Comparison of ENCODE assay signal across 9 mouse cellular contexts in the genomic region with DNA sequence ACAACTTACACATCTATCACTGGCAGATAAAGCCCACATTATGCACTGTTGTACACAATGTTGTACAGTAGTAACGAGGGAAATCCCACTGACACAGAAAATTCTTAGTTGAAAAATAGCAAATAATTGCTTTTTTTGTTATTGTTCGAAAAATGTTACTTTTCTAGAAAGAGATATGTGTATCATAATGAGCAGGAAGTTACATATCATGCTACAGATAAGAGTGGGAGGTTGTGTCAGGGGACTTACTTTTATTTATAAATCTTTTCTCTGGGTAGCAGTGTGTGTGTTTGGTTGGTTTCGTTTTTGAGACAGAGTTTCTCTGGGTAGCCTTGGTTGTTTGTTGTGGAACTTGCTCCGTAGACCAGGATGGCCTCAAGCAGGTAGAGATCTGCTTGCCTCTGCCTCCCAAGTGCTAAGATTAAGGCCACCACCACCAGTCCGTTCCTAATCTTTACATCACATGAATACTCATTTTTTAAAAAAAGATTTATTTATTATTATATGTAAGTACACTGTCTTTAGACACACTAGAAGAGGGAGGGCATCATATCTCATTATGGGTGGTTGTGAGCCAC. TPM values are rescaled to one million over a fixed set of nuclear protein-coding genes. Genes with fewer than 3 reads are reported as not detected.
DNase-seq lines count a peak whose midpoint lies in the region; ATAC-seq and TF ChIP-seq lines count a peak whose summit lies in the region.
"Had no signal": no experiment of that assay in that cellular context is flagged by ENCODE, and none has a peak within 500 bp of the region (broad histone marks: within the 10 kb centered on the region; RNA-seq: fewer than 3 reads in every experiment).

No protein-coding gene starts in this region.

- H3K9me3 ChIP-seq in heart, embryonic 11.5 days (replicated peaks; ENCODE audit: control insufficient read depth, low read length): no peaks in the 10 kb centered on the region
- no peaks in the 10 kb centered on the region for H3K9me3 ChIP-seq in forebrain, embryonic 15.5 days
- H3K9me3 ChIP-seq in liver, postnatal 0 days (ENCODE audit: low read length): no peaks in the 10 kb centered on the region

- DNase-seq in heart, adult 9 months (ENCODE audit: low spot score in 2 of 2): no peak
- peak; percentile 46 for DNase-seq in CD4-positive, CD25-positive, alpha-beta regulatory T cell, adult 2 months (ENCODE audit: low read depth, low spot score)
- DNase-seq in liver, postnatal 0 days: no peak
- no peak for DNase-seq in gastrocnemius, adult 18-20 months (ENCODE audit: low spot score)
- DNase-seq in urinary bladder, postnatal 36 days (ENCODE audit: low spot score in 2 of 2): no peak
- no peak for DNase-seq in cerebellum, adult 18-20 months
- DNase-seq: thymus, adult 2 months had no signal

- H3K4me3 ChIP-seq in heart, embryonic 11.5 days (ENCODE audit: low read depth, low read length): peak overlapping the region; percentile 89
- peak overlapping the region; percentile 89 for H3K4me3 ChIP-seq in forebrain, embryonic 15.5 days
- peak overlapping the region; percentile 75 for H3K4me3 ChIP-seq in liver, postnatal 0 days (ENCODE audit: low read depth, low read length)

- 80% methylated on average over 5 of the region's 5 CpGs for WGBS in heart, embryonic 11.5 days (ENCODE audit: insufficient replicate concordance)
- 89% methylated on average over 5 of the region's 5 CpGs for WGBS in forebrain, embryonic 15.5 days
- 50% methylated on average over 5 of the region's 5 CpGs for WGBS in liver, postnatal 0 days (ENCODE audit: insufficient replicate concordance)

- no peak for TF ChIP-seq CTCF in liver, postnatal 0 days (IDR thresholded peaks at IDR 0.05; ENCODE audit: low read depth)

- peaks cover 9% of the 10 kb centered on the region for H3K36me3 ChIP-seq in heart, embryonic 11.5 days (ENCODE audit: control insufficient read depth, insufficient read depth, low read length)
- H3K36me3 ChIP-seq in forebrain, embryonic 15.5 days: peaks cover 24% of the 10 kb centered on the region
- peaks cover 22% of the 10 kb centered on the region for H3K36me3 ChIP-seq in liver, postnatal 0 days (replicated peaks; ENCODE audit: insufficient read depth, low read length)

- H3K9ac ChIP-seq in heart, embryonic 11.5 days (ENCODE audit: low read depth, low read length): peak overlapping the region; percentile 90
- H3K9ac ChIP-seq in forebrain, embryonic 15.5 days (replicated peaks): peak overlapping the region; percentile 93
- H3K9ac ChIP-seq in liver, postnatal 0 days (replicated peaks): peak overlapping the region; percentile 64

- no peak overlapping the region for H3K27ac ChIP-seq in heart, embryonic 11.5 days (ENCODE audit: low read depth, low read length)
- peak overlapping the region; percentile 93 for H3K27ac ChIP-seq in forebrain, embryonic 15.5 days (replicated peaks)
- peak overlapping the region; percentile 82 for H3K27ac ChIP-seq in liver, postnatal 0 days (ENCODE audit: low read depth)

- peak overlapping the region; percentile 72 for H3K4me2 ChIP-seq in heart, embryonic 11.5 days
- peak overlapping the region; percentile 84 for H3K4me2 ChIP-seq in forebrain, embryonic 15.5 days (replicated peaks)
- H3K4me2 ChIP-seq in liver, postnatal 0 days (ENCODE audit: low read depth, low read length): peak overlapping the region; percentile 75

- H3K27me3 ChIP-seq in heart, embryonic 11.5 days (ENCODE audit: control insufficient read depth, insufficient read depth, low read length): no peaks in the 10 kb centered on the region
- H3K27me3 ChIP-seq in forebrain, embryonic 15.5 days: no peaks in the 10 kb centered on the region
- no peaks in the 10 kb centered on the region for H3K27me3 ChIP-seq in liver, postnatal 0 days (ENCODE audit: insufficient read depth, low read length)

- peaks cover 14% of the 10 kb centered on the region for H3K4me1 ChIP-seq in heart, embryonic 11.5 days (ENCODE audit: control insufficient read depth, insufficient read depth, low read length)
- peaks cover 23% of the 10 kb centered on the region for H3K4me1 ChIP-seq in forebrain, embryonic 15.5 days
- H3K4me1 ChIP-seq in liver, postnatal 0 days (ENCODE audit: insufficient read depth): peaks cover 27% of the 10 kb centered on the region

- no peak for TF ChIP-seq EP300 in liver, postnatal 0 days (IDR thresholded peaks at IDR 0.05; ENCODE audit: low read depth)

- ATAC-seq in heart, embryonic 11.5 days (replicated peaks; ENCODE audit: insufficient number of reproducible peaks, low FRiP score, low TSS enrichment): no peak
- no peak for ATAC-seq in forebrain, embryonic 15.5 days (replicated peaks)
- ATAC-seq in liver, postnatal 0 days: no peak

RNA-seq across cellular contexts. Expression of a gene that starts 1.0 kb away (rescaled TPM):
- 18.2 and 19.4 TPM in 2 replicates for polyA plus RNA-seq in heart, embryonic 11.5 days (2014; fragmentation: Nextera tagmentation; extraction: Ambion mirVana)
- 21.6 and 22.0 TPM in 2 replicates for polyA plus RNA-seq in forebrain, embryonic 15.5 days (2015; fragmentation: Nextera tagmentation; extraction: Ambion mirVana)
- polyA plus RNA-seq in liver, postnatal 0 days (2015; fragmentation: Nextera tagmentation; extraction: Ambion mirVana): 5.2 and 6.6 TPM in 2 replicates
- 10 to 100 TPM; 23.0 to 25.0 TPM for total RNA-seq in gastrocnemius, adult 18-20 months (2021)

RNA-seq across cellular contexts. Expression of a gene that starts 16.8 kb away (rescaled TPM):
- 15.1 and 19.8 TPM in 2 replicates for polyA plus RNA-seq in heart, embryonic 11.5 days (2014; fragmentation: Nextera tagmentation; extraction: Ambion mirVana)
- 38.4 and 42.3 TPM in 2 replicates for polyA plus RNA-seq in forebrain, embryonic 15.5 days (2015; fragmentation: Nextera tagmentation; extraction: Ambion mirVana)
- 12.1 and 13.3 TPM in 2 replicates for polyA plus RNA-seq in liver, postnatal 0 days (2015; fragmentation: Nextera tagmentation; extraction: Ambion mirVana)
- total RNA-seq in gastrocnemius, adult 18-20 months (2021): 10 to 100 TPM; 17.7 to 17.8 TPM

RNA-seq across cellular contexts. Expression of a gene that starts 18.4 kb away (rescaled TPM):
- polyA plus RNA-seq in heart, embryonic 11.5 days (2014; fragmentation: Nextera tagmentation; extraction: Ambion mirVana): 31.1 and 31.5 TPM in 2 replicates
- 36.1 and 37.4 TPM in 2 replicates for polyA plus RNA-seq in forebrain, embryonic 15.5 days (2015; fragmentation: Nextera tagmentation; extraction: Ambion mirVana)
- polyA plus RNA-seq in liver, postnatal 0 days (2015; fragmentation: Nextera tagmentation; extraction: Ambion mirVana): 178 and 188 TPM in 2 replicates
- total RNA-seq in gastrocnemius, adult 18-20 months (2021): 100 to 1,000 TPM in 1 of 2 experiments, 10 to 100 TPM in 1; 86.0 to 147 TPM

RNA-seq across cellular contexts. Expression of a gene that starts 28.7 kb away (rescaled TPM):
- polyA plus RNA-seq in heart, embryonic 11.5 days (2014; fragmentation: Nextera tagmentation; extraction: Ambion mirVana): 1,538 and 1,582 TPM in 2 replicates
- 1,070 and 1,143 TPM in 2 replicates for polyA plus RNA-seq in forebrain, embryonic 15.5 days (2015; fragmentation: Nextera tagmentation; extraction: Ambion mirVana)
- polyA plus RNA-seq in liver, postnatal 0 days (2015; fragmentation: Nextera tagmentation; extraction: Ambion mirVana): 1,409 and 1,489 TPM in 2 replicates
- 100 to 1,000 TPM; 772 to 880 TPM for total RNA-seq in gastrocnemius, adult 18-20 months (2021)

RNA-seq across cellular contexts. Expression of a gene that starts 29.2 kb away (rescaled TPM):
- polyA plus RNA-seq in heart, embryonic 11.5 days (2014; fragmentation: Nextera tagmentation; extraction: Ambion mirVana): 76.8 and 79.1 TPM in 2 replicates
- polyA plus RNA-seq in forebrain, embryonic 15.5 days (2015; fragmentation: Nextera tagmentation; extraction: Ambion mirVana): 320 and 321 TPM in 2 replicates
- polyA plus RNA-seq in liver, postnatal 0 days (2015; fragmentation: Nextera tagmentation; extraction: Ambion mirVana): 48.0 and 50.4 TPM in 2 replicates
- 10 to 100 TPM; 16.9 to 20.4 TPM for total RNA-seq in gastrocnemius, adult 18-20 months (2021)
